Mouse (Mus musculus): Measurements from ENCODE around the gene Pidd1.

DNA sequence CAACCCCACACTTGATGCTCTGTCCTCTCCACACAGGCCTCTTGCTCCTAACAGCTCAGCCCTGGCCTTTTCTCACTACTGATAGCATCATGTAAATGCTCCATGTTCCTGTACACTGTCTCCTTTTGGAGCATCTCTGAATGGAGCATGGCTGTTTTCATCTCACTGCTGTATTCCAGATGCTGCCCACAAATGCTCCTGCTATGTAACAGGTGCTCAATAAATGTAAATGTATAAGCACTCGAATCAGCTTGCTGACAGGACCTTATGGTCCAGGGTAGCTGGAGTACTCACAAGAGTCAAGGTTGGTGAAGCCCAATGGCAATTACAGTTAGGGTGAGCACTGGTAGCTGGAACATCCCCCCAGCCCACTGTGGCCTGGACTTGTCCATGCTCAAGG is 27.4 kb upstream of the Pidd1 start:
- no peak for TF ChIP-seq GATA1 (IDR thresholded peaks at IDR 0.05; ENCODE audit: low read length)
- TF ChIP-seq TAL1 (IDR thresholded peaks at IDR 0.05; ENCODE audit: low read length), result no peak

Data from erythroblast, embryonic 14.5 days (primary cell).